Mouse (Mus musculus): ENCODE results near the gene Jrkl. TPM values are rescaled to one million over a fixed set of nuclear protein-coding genes. Genes with fewer than 3 reads are reported as not detected.

The Jrkl gene
- polyA plus RNA-seq, 1 experiment: not detected

DNA sequence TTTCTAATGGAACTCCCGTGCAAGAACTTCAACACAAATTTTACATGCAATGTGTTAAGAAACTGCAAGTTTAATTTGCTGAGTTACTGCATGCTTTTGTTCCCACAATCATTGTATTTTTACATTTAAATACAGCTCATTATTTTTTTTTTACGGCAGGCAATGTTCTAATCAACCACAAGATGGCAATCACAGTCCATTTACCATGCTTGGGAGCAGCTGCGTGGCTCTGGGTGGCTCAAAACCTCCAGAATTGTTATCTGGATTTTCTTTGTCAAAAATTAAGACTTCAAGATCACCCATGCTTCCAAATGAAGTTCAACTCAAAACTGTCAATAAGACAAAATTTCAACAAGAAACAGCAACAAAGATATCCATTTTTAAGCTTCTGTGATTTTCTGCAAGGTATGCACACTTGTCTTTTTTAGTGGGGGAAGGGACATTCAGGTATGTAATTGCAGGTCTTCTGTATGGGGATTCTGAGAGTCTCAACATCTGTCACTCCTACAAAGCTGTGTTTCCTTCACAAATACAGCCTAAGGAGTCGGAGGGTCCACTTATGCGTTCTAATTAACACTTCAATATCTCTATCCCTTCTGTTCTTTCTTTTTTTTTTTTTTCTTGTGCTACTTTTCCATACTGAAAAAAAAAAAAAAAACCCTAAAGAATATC is 13.9 kb downstream of the Jrkl start:
- peaks cover 11% of the 10 kb centered on the region for H3K9me3 ChIP-seq
- H3K36me3 ChIP-seq (replicated peaks; ENCODE audit: low read length): no peaks in the 10 kb centered on the region
- no peaks in the 10 kb centered on the region for H3K27me3 ChIP-seq (replicated peaks)
- peaks cover 15% of the 10 kb centered on the region for H3K4me1 ChIP-seq
- no peak overlapping the region for H3K4me3 ChIP-seq (replicated peaks)
- TF ChIP-seq FLI1 (IDR thresholded peaks at IDR 0.05; ENCODE audit: low read length) (no peak), GATA1 (IDR thresholded peaks at IDR 0.05; ENCODE audit: borderline replicate concordance, low read length) (no peak)

DNA sequence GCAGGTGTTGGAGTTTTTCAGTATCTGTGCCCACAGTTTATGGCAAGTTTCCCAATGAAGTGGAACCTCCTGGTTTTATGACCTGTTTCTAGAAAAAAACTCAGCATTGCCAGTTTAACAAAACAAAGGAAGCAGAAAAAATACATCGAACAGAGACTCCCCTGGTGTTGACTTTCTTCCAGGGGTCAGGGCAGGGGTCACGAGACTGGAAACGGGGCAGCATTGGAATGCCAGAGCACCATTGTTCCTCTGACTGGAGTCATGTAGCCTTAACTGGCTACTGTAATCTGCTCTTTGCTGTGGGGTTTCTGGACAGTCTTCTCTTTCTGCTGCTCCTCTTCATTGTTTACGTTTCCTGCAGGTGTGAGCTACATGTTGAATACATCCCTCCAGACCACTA is 15.1 kb downstream of the Jrkl start:
- no peak for TF ChIP-seq FLI1 (IDR thresholded peaks at IDR 0.05; ENCODE audit: low read length)
- TF ChIP-seq GATA1 (IDR thresholded peaks at IDR 0.05; ENCODE audit: borderline replicate concordance, low read length): no peak
- peaks cover 11% of the 10 kb centered on the region for H3K9me3 ChIP-seq
- H3K4me3 ChIP-seq (replicated peaks): no peak overlapping the region
- no peaks in the 10 kb centered on the region for H3K36me3 ChIP-seq (replicated peaks; ENCODE audit: low read length)
- peaks cover 15% of the 10 kb centered on the region for H3K4me1 ChIP-seq
- no peaks in the 10 kb centered on the region for H3K27me3 ChIP-seq (replicated peaks)

DNA sequence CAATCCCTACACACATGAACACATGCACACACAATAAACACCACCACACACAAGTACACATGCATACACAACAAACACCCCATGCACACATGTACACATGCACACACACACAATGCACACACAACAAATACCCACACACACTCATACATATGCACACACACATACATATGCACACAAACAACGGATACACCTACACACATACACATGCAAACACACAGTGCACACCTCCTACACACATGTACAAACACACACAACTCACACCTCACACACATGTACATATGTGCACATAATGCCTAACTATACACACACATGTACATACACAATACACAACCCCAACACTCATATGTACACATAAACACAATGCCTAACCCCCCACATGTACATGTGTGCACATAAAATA is 19.8 kb downstream of the Jrkl start:
- peaks cover 5% of the 10 kb centered on the region for H3K4me1 ChIP-seq
- no peaks in the 10 kb centered on the region for H3K36me3 ChIP-seq (replicated peaks; ENCODE audit: low read length)
- no peak for TF ChIP-seq GATA1 (IDR thresholded peaks at IDR 0.05; ENCODE audit: borderline replicate concordance, low read length)
- no peak for TF ChIP-seq FLI1 (IDR thresholded peaks at IDR 0.05; ENCODE audit: low read length)
- no peaks in the 10 kb centered on the region for H3K27me3 ChIP-seq (replicated peaks)
- H3K4me3 ChIP-seq (replicated peaks): no peak overlapping the region
- peaks cover 11% of the 10 kb centered on the region for H3K9me3 ChIP-seq

DNA sequence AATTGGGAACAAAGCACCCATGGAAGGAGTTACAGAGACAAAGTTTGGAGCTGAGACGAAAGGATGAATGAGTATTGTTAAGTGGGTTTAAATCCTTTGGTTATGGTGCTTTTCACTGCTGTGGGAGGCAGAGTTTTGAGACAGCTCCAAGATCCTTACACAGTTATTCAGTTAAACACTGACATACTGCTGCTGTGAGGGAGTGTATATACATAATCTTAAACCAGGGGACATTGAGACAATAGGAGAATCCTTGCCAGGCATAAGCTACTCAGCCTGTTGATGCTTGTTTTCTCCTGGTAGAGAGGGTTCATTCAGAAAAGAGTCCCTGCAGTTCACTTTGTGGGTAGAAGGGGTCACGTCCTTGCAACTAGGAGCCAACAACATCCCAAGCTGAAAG is 39.3 kb downstream of the Jrkl start:
- H3K4me3 ChIP-seq (replicated peaks): no peak overlapping the region
- TF ChIP-seq FLI1 (IDR thresholded peaks at IDR 0.05; ENCODE audit: low read length) (no peak), GATA1 (IDR thresholded peaks at IDR 0.05; ENCODE audit: borderline replicate concordance, low read length) (no peak)

DNA sequence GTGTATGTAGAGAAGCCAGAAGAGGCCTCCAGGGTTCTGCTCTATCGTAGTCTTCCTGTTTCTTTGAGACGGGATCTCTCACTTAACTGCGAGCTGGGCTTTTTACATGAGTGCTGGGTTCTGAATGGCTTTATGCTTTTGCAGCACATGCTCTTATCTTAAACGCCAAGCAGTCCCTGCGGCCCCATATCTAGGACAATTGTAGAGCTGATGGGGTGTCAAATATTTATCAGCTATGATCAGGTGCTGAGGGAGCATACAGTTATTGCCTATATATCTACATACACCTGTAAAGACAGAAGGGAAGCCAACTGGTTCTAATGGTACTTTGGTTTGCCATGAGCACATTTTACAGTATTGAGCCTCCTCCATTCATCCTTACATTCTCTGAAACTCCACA is 41.9 kb downstream of the Jrkl start:
- TF ChIP-seq FLI1 (IDR thresholded peaks at IDR 0.05; ENCODE audit: low read length) (no peak), GATA1 (IDR thresholded peaks at IDR 0.05; ENCODE audit: borderline replicate concordance, low read length) (no peak)
- peaks cover 21% of the 10 kb centered on the region for H3K4me1 ChIP-seq
- H3K9me3 ChIP-seq: no peaks in the 10 kb centered on the region
- H3K27me3 ChIP-seq (replicated peaks): peaks cover 6% of the 10 kb centered on the region
- H3K36me3 ChIP-seq (replicated peaks; ENCODE audit: low read length): no peaks in the 10 kb centered on the region
- H3K4me3 ChIP-seq (replicated peaks): no peak overlapping the region

More for the DNA sequence above, 39.3 kb downstream of the Jrkl start:
- Histone ChIP-seq H3K27me3 (replicated peaks) (peaks cover 4% of the 10 kb centered on the region), H3K4me1 (peaks cover 21% of the 10 kb centered on the region), H3K36me3 (replicated peaks; ENCODE audit: low read length) (no peaks in the 10 kb centered on the region), H3K9me3 (no peaks in the 10 kb centered on the region)

DNA sequence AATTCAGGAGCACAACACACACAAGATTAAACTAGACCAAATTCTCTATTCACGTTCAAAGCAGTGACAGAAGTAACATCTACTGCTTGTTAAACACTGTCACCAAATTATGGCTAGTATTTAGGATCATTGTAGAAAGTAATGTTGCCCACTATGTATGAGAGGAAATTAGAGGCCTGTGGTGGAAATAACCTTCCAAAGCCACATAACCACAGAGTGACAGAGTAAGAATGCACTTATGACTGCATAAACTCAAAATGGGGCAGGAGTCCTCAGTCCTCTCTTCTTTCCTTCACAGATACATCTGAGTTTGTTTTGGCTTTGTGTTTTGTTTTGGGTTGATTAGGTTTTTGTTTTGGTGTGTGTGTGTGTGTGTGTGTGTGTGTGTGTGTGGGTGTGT is 42.5 kb downstream of the Jrkl start:
- Histone ChIP-seq H3K9me3 (no peaks in the 10 kb centered on the region), H3K27me3 (replicated peaks) (peaks cover 6% of the 10 kb centered on the region), H3K4me3 (replicated peaks) (no peak overlapping the region), H3K4me1 (peaks cover 21% of the 10 kb centered on the region), H3K36me3 (replicated peaks; ENCODE audit: low read length) (no peaks in the 10 kb centered on the region)
- no peak for TF ChIP-seq GATA1 (IDR thresholded peaks at IDR 0.05; ENCODE audit: borderline replicate concordance, low read length)
- TF ChIP-seq FLI1 (IDR thresholded peaks at IDR 0.05; ENCODE audit: low read length): no peak

DNA sequence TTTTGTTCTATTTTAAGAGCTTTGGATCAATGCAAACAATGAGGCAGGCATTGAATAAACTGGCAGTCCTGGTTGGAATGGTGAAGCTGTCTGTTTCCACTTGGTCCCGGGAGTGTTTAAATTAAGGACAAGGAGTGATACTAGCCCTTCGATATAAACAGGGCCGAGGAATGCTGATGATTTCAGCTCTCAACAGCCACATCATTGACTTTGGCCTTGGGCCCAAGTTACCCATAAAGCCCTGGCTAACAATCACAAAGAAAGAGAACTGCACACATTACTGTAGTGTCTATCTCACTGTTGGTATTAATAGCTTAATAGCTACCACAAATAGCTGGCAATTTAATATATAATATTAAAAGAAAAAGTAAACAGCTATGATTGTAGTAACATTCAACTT is 45.5 kb downstream of the Jrkl start:
- Histone ChIP-seq H3K36me3 (replicated peaks; ENCODE audit: low read length) (no peaks in the 10 kb centered on the region), H3K4me1 (peaks cover 21% of the 10 kb centered on the region), H3K4me3 (replicated peaks) (no peak overlapping the region), H3K9me3 (no peaks in the 10 kb centered on the region), H3K27me3 (replicated peaks) (peaks cover 2% of the 10 kb centered on the region)
- TF ChIP-seq GATA1 (IDR thresholded peaks at IDR 0.05; ENCODE audit: borderline replicate concordance, low read length) (no peak), FLI1 (IDR thresholded peaks at IDR 0.05; ENCODE audit: low read length) (no peak)

DNA sequence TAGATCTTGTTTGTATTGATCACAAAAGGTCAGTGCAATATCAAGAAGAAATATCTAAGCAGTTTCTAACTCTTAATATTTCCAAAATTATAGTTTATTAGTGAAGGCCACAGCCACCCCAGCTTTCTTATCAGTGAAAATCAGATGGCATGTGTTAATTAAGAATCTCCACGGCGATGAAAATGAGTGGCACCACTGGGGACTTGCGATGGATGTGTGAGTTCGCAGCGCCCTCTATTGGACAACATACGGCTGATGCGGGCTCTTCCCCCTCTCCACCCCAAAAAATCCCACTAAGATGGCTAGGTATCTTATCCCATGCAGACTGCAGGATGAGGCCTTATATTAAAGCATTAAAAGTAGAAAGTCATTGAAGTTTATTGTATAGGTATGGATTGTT is 49.9 kb downstream of the Jrkl start:
- no peak overlapping the region for H3K4me3 ChIP-seq (replicated peaks)
- peaks cover 4% of the 10 kb centered on the region for H3K27me3 ChIP-seq (replicated peaks)
- no peaks in the 10 kb centered on the region for H3K9me3 ChIP-seq
- TF ChIP-seq GATA1 (IDR thresholded peaks at IDR 0.05; ENCODE audit: borderline replicate concordance, low read length): no peak
- TF ChIP-seq FLI1 (IDR thresholded peaks at IDR 0.05; ENCODE audit: low read length): no peak
- H3K4me1 ChIP-seq: no peaks in the 10 kb centered on the region
- H3K36me3 ChIP-seq (replicated peaks; ENCODE audit: low read length): no peaks in the 10 kb centered on the region

DNA sequence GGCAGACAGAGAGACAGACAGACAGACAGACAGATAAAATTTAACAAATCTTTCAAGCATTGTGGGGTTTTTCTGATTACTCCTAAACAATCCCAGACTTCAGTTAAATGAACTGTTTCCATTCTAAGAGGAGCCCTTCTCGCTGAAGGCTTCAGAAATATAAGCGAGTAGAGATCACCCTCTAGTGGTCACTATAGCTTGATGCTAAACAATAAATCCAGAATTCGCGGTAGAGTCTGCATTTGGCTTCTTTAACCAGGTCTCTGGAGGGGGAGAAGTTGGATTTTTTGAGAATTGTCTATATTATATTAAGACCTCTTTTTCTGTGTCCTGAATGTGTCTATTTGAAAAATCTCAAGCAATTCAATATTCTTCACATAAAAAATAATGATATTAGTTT is 50.4 kb downstream of the Jrkl start:
- TF ChIP-seq GATA1 (IDR thresholded peaks at IDR 0.05; ENCODE audit: borderline replicate concordance, low read length) (no peak), FLI1 (IDR thresholded peaks at IDR 0.05; ENCODE audit: low read length) (no peak)
- Histone ChIP-seq H3K4me3 (replicated peaks) (no peak overlapping the region), H3K9me3 (no peaks in the 10 kb centered on the region), H3K36me3 (replicated peaks; ENCODE audit: low read length) (no peaks in the 10 kb centered on the region), H3K27me3 (replicated peaks) (peaks cover 4% of the 10 kb centered on the region), H3K4me1 (no peaks in the 10 kb centered on the region)

DNA sequence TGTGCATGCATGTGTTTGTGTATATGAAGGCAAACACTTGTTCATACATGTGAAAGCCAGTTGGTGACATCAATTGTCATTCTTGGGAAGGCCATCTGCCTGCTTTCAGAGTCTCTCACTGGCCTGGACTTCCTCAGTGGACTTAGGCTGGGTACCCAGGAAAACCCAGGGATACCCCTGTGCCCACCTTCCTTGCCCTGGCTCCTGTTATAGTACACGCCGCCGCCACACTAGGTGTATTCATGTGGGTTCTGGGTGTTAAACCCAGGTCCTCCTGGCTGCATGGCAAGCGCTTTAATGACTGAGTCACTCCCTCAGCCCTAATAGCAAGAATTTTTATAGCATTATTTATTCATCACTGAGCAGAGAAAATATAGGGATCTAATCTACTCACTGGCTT is 51.0 kb downstream of the Jrkl start:
- TF ChIP-seq GATA1 (IDR thresholded peaks at IDR 0.05; ENCODE audit: borderline replicate concordance, low read length): no peak
- TF ChIP-seq FLI1 (IDR thresholded peaks at IDR 0.05; ENCODE audit: low read length): no peak
- Histone ChIP-seq H3K4me1 (no peaks in the 10 kb centered on the region), H3K4me3 (replicated peaks) (no peak overlapping the region), H3K27me3 (replicated peaks) (peaks cover 2% of the 10 kb centered on the region), H3K9me3 (no peaks in the 10 kb centered on the region), H3K36me3 (replicated peaks; ENCODE audit: low read length) (no peaks in the 10 kb centered on the region)

Other genes with a start within 250 kb of the Jrkl start
- 0.70 and 0.71 TPM in 2 replicates for gene Ccdc82, start 1.1 kb upstream of the Jrkl start, polyA plus RNA-seq (2012; ENCODE audit: insufficient read depth, low replicate concordance)
- 0.09 TPM in 1 of 2 replicates, not detected in the other for gene Maml2, start 52.1 kb upstream of the Jrkl start, polyA plus RNA-seq (2012; ENCODE audit: insufficient read depth, low replicate concordance)
- not detected in 2 replicates for gene Gm17571, start 200.9 kb upstream of the Jrkl start, polyA plus RNA-seq (2012; ENCODE audit: insufficient read depth, low replicate concordance)